Mouse (Mus musculus) granulocyte monocyte progenitor cell, adult 5-6 weeks (primary cell): Measurements from ENCODE around the gene Myo6. TPM values are rescaled to one million over a fixed set of nuclear protein-coding genes. Genes with fewer than 3 reads are reported as not detected.
"Not testable (repeated sequence)": the region's sequence is repeated elsewhere in the genome, so short reads cannot be mapped to it uniquely, and the experiment has no call there.

Source experiments
- ATAC-seq: replicated peaks from 2 replicates; pipeline ENCODE4 v1.8.0; 2016; ENCODE audit warnings: mild to moderate bottlenecking, moderate TSS enrichment, inconsistent platforms; ENCODE audit not compliant: poor library complexity, severe bottlenecking
- total RNA-seq, 2 experiments: library from RNA; stranded (forward) in 1 of 2; stranded (reverse) in 1 of 2; fragments of 200-712, 200-1000 nt in 1 of 2; fragments of >200 nt in 1 of 2; fragmentation: Nextera tagmentation in 1 of 2; gene quantifications; 2 replicates each; pipeline ENCODE4 v1.2.3; 2014 to 2017

The Myo6 gene
- total RNA-seq, 2 experiments from 2014 or later, result 0.10 to 0.24 TPM

DNA sequence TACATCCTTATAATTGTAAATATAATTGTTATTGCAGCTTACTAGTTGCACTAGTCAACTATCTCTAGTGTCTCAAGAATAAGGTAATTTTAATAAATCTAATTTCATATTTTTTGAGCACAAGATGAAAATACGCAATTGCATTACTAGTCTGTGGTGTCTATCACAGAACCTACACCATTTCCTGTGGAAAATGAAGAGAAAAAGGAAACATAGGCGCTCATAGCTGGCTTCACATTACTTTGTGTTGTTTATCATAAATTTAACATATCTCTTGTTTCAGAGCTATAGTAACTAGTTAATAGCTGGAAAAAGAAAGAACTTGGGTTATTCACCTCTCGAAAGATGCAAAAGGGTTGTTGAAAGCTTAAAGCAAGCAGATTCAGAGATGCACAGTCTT, 117.6 kb downstream of the Myo6 start:
- no peak for ATAC-seq

DNA sequence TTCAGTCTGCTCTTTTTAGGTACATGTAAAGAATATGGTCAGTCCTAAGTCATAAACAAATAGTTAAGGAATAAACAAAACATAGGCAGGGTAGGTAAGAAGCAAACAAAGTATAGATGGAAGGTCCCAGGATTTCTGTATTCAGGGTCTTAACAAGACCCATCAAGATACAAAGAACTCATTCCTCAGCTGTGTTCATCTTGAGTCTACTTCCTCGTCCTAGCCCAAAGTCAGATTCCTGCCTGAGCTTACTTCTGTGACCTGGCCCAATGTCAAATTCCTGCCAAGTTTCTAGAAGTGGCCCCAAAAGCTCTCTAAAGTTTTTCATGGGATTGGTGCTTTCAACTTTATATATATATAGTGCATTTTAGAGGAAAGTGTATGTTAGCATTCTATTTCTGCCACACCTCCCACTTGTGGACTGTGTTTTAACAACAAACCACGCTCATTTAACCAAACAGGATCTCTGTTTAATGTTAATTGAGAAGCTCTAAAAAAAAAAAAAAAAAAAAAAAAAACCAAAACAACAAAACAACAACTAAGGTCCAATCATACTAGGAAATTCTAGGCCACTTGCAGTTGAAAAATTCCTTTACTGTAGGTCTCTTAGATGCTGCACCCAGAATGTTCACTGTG, 119.8 kb downstream of the Myo6 start:
- no peak for ATAC-seq

DNA sequence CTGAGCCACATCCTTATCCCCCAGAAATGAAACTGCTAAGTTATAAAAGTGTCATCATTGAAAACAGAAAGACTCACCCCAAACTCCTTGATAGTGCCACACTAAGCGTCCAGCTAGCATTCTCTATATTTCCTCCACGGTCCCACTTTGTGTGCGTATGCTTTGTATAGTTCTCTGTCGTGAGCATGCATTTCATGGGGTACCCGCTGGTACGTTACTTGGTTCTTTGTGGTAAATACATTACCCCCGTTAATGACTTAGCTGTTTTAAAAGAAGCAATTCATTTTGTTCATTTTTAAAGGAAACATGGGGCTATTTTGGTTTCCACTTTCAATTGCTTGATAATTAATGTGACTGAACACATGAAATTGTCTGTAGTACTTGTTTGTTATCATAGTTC, 122.0 kb downstream of the Myo6 start:
- no peak for ATAC-seq

DNA sequence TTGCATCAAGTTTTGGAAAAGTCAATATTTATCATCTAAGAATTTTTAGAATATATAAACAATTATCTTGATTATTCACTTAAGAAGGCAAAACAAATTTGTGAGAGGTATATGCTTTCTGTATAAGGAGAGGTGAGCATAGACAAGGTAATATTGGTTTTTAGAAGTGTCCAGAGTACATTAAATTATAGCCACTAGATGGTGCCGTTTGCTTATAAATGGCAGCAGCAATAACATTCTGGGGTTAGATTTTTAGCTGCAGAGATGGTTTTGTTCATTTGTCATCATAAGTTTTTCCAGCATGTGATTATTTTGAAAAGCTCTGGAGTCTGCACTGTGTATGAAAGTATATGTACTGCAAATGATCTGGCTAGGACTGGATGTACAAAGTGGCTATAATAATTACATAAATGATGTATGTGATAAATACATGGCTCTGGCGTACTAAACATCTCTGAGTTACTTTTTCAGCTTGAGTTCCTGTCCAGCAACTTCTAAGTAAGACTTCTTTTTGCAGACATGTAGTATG, 128.3 kb downstream of the Myo6 start:
- no peak; the same call in 1 of the 2 replicates for ATAC-seq

DNA sequence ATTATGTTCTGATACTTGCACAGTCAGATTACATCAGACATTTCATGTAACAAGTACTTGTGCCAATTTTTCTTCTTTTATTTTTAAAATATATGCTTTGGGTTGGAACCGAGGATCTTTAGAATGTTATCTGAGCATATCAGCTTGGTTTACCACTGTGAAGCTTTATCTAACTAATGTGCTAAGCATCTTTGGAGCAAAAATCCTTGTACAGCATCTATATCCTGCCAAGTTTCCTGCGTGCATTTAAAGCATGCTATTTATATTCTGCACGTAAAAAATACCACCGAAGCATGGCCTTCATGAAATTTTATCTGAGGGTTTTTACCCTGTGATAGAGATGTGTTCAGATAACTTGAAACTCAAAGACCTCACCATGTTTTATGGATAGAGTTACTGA, 131.3 kb downstream of the Myo6 start:
- ATAC-seq, result no peak

DNA sequence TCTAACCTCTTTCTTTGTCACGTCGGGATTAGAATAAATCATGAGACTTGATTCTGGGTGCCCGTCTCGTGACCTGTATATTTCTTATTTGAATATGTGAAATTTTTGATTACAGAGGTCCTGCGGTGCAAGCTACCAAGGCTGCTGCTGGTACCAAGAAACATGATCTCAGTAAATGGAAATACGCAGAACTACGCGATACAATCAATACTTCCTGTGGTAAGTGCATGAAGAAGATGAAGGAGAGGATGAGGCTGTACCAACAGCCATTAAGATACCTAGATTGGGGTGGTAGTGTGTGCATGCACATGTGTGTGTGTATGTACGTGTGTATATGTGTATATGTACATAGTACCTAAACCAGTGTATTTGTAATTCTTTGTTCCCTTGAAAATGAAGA, 134.2 kb downstream of the Myo6 start:
- no peak for ATAC-seq

DNA sequence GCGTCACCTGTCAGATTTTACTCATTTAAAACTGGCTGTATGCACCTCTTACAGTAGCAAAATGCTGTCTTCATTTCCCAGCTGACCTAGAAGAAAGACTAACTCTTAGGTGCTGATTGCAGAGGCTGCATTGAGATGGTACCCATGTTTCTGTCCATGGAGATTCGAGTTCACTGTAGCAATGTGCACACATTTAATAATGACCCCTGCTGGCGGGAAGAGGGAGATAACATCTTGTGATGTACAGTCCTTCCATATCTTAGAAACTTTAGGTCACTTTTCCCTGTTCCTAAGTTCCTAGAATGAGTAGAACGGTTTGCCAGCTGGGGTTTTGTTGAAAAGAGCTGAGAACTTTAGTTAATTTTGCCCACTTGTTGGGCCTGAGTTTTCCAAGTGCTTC, 138.7 kb downstream of the Myo6 start:
- peak; percentile 50 for ATAC-seq

DNA sequence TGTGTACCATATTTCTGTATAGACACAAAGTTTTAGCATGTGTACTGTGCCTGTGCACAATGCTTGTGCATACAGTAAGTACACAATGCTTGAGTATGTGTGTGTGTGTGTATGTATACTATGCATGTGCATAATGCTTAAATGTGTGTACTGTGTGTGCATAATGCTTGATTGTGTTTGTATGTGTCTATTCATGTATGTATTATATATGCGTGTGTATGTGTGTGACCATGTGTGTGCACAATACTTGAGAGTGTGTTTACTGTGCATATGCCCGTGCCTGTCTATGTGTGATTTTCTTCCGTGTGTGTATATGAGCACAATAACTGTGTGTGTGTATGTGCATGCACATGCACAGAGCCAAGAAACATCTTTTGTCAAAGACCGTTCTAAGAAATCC, 141.6 kb downstream of the Myo6 start:
- no peak for ATAC-seq

DNA sequence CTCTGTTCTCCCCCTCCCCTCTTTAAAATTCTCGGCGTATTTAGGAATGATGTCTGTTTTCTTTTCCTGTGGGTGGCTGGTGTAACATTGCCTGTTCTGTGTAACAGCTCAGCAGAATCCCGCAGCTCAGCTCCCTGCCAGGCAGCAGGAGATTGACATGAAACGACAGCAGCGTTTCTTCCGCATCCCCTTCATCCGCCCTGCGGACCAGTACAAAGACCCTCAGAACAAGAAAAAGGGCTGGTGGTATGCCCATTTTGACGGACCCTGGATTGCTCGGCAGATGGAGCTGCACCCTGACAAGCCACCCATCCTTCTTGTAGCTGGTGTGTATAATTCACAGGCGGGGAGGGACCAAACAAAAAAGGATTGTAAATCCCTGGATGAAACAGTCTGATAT, 142.0 kb downstream of the Myo6 start:
- no peak for ATAC-seq

DNA sequence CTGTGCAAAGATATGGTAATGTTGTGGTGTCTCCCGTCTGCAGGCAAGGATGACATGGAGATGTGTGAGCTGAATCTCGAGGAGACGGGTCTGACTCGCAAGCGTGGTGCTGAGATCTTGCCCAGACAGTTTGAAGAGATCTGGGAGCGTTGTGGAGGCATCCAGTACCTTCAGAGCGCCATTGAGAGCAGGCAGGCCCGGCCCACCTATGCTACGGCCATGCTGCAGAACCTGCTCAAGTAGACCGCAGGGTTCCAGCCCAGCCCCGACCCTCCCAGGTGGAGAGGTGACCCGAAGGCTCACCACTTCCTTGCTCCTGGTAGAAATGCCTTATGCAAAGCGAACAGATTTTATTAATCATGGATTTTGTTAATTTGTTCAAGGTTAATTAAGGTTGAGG, 142.8 kb downstream of the Myo6 start:
- ATAC-seq, result no peak

DNA sequence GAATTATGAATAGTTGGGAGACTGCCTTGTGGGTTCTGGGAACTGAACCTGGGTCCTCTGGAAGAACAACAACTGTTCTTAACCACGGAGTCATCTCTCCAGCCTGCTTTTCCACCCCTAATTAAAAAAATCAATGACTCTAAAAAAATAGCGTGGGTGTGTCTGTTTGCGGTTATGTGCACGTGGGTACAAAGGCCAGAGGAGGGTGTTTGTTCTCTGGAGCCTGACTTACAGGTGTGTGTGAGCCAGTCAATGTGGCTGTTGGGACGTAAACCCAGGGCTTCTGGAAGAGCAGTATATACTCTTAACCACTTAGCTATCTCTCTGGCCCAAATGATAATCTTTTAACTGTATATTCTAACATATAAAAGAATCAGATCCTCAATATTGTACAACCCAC, 148.8 kb downstream of the Myo6 start:
- ATAC-seq, result no peak

DNA sequence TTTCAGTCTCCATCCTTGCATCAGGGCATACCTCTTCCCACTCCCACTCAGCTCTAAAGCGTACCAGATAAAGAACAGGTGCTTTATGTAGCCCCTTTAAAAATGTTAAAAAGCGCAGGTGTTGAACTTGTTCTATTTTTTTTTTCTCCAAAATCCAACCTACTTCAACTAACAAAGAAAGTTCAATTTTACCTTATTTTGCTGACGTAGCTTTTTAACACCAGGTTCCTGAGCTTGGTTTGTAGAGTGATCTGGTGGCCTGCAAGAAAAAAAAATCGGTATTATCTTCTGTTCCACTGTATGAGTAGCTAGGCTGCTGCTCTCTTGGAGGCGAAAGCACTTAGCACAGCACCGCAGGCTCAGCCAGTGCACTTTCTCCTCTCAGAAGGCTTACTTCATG, 151.1 kb downstream of the Myo6 start:
- no peak for ATAC-seq

DNA sequence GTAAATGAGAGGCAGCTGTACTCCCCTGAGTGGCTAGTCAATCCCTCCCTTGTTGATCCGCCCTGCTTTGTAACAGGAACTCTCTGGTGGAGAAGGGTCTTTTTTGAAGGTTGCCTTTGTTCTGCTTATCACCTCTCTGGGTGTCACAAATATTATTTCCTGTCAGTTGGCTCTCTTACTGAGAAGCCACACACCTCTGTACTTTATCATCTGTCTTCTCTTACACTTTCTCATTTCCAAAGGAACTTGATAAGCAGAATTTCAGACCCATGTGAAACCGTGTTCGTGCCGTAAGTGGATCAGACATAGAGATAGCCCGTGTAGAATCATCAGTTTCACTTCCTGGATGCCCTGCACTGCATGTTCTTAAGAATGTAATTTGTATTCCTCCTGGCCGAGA, 153.2 kb downstream of the Myo6 start:
- ATAC-seq, result peak; percentile 46; the same call in 1 of the 2 replicates

DNA sequence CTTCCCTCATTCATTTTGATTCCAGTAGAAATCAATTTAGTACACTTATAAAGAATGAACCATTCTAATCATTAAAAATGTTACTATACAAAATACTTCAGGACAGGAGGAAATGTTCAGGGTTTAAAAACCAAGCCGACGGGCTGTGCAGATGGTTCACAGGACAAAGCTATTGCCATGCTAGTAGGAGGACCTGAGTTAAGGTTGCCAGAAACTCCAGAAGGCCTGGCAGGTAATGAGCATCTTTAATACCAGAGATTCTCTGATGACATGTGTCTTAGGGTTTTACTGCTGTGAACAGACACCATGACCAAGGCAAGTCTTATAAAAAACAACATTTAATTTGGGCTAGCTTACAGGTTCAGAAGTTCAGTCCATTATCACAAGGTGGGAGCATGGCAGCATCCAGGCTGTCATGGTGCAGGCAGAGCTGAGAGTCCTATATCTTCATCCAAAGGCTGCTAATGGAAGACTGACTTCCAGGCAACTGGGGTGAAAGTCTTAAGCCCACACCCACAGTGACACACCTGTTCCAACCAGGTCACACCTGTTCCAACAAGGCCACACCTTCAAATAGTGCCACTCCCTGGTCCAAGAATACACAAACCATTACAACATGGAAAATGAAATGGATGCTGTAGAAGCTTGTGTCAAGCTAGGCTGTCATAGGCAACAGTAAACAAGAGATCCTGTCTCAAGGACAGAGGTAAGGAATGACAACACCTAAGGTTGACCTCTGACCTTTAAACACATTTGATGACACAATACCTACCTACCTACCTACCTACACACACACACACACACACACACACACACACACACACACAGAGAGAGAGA, 156.4 kb downstream of the Myo6 start:
- ATAC-seq, result not testable (repeated sequence)

DNA sequence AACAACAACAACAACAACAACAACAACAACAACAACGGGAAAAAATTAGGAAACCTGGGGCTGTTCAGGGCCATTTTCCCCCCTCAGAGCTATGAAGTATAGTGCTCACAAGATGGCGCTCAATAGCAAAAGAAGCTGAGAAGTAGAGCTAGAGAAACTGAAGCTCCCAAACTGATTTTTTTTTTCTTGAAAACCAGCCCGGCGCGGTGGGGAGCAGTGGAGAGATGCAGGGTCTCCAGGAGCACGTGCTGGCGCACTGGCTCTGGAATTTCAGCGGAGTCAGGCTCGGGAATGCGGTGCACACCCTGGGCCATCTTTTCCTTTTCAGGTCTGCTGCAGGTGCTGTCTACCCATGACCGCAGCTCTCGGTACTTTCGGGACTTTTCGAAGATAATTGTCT, 167.3 kb downstream of the Myo6 start:
- peak; percentile 87 for ATAC-seq

DNA sequence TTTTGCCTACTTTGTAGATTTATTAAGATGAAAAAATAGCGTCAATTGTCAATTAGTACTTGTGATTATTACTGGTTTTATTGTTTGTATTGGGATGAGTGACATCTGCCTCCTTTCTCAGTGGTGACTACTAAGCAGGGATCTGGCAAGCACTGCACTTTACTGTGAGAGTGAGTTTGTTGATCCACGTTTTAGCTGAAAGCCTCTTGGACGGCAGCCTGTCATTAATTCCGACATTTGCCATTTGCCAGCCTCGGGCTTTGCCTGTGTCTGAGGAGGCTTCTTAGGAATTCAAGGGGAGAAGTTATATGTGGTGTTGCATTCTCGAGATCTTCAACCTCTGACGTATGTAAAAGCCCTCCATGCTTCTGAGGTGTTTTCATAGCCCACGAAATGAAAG, 168.6 kb downstream of the Myo6 start:
- ATAC-seq, result no peak

DNA sequence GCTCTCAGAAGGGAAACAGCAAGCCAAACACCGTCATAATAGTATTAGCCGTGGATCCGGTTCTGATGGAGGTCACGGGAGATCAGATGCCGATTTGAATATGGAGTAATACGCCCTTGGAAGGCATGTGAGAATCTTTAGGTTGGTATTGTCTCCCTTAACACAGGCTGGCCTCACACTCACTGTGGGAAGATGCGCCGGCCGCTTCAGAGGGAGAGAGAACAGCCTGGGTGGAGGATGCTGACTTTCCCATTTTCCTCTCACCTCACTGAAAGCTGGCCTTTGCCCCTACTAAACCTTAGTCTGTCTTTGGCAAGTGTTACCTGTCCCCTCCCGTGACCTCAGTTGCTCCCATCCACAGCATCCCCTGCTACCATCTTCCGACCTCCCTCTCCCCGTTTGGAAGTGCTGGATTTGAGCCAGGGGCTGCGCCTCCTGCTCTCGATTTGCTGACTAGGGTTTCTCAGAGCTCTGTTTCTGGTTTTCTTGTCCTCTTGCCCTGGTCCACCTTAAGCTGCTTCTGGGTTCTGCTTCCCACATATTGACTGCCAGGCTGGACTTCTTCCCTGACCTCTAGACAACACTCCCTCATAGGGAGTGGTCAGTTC, 169.3 kb downstream of the Myo6 start:
- ATAC-seq, result no peak

DNA sequence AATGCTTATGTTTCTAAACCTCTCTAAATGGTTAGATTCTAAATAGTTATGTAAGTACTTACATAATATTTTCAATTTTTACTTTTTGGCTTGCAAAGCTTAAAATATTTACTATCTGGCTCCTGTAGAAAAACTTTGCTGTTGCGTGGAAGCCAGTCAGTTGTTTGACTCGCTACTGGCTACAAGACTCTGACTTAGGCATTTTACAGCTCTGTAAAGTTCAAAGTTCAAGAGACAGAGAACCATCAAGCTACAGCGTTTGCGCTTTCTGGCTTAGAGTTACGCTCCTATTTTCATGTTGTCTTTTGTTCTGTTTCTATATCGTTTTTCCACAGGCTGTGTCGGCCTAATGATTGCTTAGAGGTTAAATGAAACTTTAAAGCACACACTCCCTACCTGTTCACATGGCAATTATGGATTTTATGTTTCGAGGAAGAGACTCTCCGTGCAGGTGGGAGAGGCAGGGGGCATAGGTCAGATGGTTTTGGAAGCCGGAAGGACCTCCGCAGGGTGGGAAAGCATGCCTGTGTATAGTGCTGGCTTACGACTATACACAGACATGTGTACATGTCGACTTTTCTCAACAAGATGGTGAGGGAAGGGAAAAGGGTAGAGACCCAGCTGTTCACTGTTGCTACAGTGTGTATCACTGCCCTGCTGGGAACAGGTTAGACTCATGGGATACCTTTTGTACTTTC, 171.0 kb downstream of the Myo6 start:
- ATAC-seq, result no peak

DNA sequence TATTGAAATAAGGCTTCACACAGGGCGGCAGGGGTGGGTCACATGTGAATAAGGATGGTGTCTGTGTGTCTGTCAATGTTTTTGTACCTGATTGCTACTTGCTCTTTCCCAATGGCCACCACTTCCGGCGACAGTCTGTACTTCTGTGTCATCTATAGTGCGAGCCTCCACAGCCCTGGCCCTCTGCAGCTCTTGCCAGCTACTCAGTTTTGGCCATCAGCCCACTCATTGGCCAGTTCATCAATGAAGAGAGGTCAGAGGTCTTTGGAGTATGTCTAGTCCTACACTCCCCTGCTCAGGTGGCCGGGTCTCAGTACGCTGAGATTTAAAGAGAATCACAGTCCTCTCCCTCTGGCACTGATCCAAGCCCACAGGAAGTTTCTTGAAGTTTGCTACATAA, 173.2 kb downstream of the Myo6 start:
- ATAC-seq, result no peak

DNA sequence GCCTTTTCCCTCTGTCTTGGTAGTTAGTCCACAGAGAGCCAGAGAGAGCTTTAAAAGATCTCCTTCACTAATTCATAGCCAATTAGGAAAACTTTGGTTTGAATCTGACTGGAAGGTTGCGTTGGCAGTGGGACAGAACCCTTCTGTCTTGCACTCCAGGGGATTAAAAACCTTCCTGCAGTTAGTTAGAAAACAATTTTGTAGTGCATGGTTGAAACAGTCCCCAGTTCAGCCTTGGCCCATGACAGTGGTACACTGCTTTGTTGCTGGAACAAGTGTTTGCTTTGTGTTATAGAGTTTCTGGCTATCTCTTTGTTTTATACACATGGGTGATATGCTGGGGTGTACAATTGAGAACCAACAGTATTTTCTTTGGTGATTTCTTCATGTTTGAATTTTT, 176.1 kb downstream of the Myo6 start:
- no peak for ATAC-seq

DNA sequence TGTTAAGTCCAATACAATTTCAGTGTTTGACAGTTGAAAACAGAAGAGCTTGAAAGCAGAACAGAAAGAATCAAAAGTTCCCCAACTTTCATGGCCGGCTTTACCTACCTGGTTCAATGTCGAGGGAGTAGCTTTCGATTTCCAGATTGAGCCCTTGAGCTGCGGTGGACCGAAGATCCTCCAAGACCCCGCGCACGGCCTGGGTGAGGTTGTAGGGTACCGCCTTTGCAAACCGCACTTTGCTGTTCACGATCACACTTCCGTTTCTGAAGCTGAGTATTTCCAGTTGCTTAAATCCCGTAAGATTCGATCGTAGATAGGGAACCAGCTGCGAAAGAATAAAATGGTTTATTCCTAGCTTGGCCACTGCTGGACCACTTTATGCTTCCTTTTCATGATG, 176.9 kb downstream of the Myo6 start:
- peak; percentile 40 for ATAC-seq
